Mouse (Mus musculus) E14TG2a.4 (cell line): ENCODE results near the gene Tada1.

Experiments
- H3K27me3 ChIP-seq: 2 replicates; pipeline ENCODE4 v1.6.1; 2014; ENCODE audit warnings: low read length, control low read depth; ENCODE audit not compliant: insufficient read depth
- H3K36me3 ChIP-seq: 2 replicates; pipeline ENCODE4 v1.6.1; 2014; ENCODE audit warnings: low read length, control low read depth; ENCODE audit not compliant: insufficient read depth
- H3K4me1 ChIP-seq: replicated peaks from 2 replicates; pipeline ENCODE4 v1.6.1; 2014; ENCODE audit warnings: low read depth, low read length, control low read depth
- H3K4me3 ChIP-seq: replicated peaks from 2 replicates; pipeline ENCODE4 v1.5.1; 2014; ENCODE audit warnings: mild to moderate bottlenecking, low read length
- H3K9me3 ChIP-seq: 2 replicates; pipeline ENCODE4 v1.6.1; 2014; ENCODE audit warnings: low read length, control low read depth
- CTCF ChIP-seq: conservative IDR thresholded peaks from 2 replicates; pipeline ENCODE4 v1.5.1; 2014; ENCODE audit warnings: low read length
- NANOG ChIP-seq: IDR thresholded peaks from 2 replicates; pipeline ENCODE4 v1.6.1; 2014; ENCODE audit warnings: borderline replicate concordance, low read length, mixed read lengths
- POU5F1 ChIP-seq: IDR thresholded peaks from 2 replicates; pipeline ENCODE4 v1.6.1; 2014; ENCODE audit warnings: low read length, borderline replicate concordance

The Tada1 gene

DNA sequence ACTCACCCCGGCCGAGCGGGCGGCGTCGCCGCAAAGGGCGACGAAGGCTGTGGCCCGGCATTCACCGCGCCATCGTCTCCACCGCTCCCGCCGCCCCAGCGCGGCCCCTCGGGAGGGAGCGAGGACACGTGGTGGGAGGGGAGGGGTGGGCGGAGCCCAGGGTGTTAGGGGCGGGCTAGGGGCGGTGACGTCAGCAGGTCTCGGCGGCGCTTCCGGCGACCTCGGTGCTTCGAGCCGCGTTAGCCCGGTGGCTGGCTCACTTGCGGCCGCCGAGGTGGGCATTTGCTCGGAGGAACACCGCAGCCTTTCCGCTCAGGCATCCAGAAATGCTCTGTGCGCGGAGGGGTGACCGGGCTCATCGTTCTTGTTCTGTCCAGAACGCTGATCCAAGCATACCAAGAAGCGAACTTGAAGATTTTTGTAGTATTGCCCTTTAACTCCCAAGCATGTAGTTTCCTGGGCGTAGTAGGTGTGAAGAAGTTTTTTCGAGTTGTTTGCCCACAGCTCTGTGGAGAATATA, 30.9 kb downstream of the Tada1 start, which contains the start of gene Pogk:
TSS of gene Pogk (minus strand) at position 163 of the 520 bp plus-strand sequence.
- Histone ChIP-seq H3K36me3 (no peaks in the 10 kb centered on the region), H3K9me3 (peaks cover 35% of the 10 kb centered on the region), H3K4me3 (peak within 1 kb of the TSS; percentile 70), H3K4me1 (peaks cover 4% of the 10 kb centered on the region; the same call in 1 of the 2 replicates), H3K27me3 (peaks cover 80% of the 10 kb centered on the region)
- no peak for TF ChIP-seq POU5F1

DNA sequence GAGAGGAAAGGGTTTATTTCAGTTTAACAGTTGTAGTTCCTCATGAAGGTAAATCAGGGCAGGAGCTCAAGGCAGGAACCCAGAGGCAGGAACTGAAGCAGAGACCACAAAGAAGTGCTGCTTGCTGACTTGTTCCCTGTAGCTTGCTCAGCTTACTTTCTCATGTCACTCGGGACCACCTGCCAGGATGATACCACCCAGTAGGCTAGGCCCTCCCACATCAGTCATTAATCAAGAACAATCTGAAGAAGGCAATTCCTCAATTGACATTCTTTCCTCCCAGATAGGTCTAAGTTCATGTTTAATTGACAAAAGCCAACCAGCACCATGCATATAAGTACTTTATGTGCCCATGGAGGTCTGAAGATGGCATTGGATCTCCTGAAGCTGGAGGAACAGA, 32.6 kb downstream of the Tada1 start:
- Histone ChIP-seq H3K27me3 (peaks cover 65% of the 10 kb centered on the region), H3K36me3 (no peaks in the 10 kb centered on the region), H3K4me1 (peaks cover 4% of the 10 kb centered on the region; the same call in 1 of the 2 replicates), H3K4me3 (no peak overlapping the region), H3K9me3 (peaks cover 35% of the 10 kb centered on the region)
- TF ChIP-seq NANOG (no peak), POU5F1 (no peak), CTCF (no peak)

DNA sequence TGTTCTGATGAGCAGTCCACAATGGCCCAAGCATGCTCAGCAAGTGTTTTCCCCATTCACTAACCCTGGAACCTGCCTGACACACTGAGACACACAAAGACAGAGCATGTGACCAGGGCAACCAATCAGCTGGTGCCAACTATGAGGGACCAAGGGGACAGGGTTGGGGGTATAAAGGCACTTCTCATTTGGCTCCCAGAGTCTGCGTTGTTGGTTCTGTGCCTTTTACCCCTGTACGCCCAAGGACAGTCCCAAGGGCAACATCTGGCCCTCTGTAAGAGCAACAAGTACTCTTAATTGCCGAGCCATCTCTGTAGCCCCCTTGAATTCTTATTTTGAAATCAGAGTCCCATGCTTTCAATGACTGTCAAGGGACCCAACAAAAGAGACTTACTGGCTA, 33.4 kb downstream of the Tada1 start:
- Histone ChIP-seq H3K36me3 (no peaks in the 10 kb centered on the region), H3K4me1 (peaks cover 4% of the 10 kb centered on the region; the same call in 1 of the 2 replicates), H3K9me3 (peaks cover 35% of the 10 kb centered on the region), H3K27me3 (peaks cover 59% of the 10 kb centered on the region), H3K4me3 (no peak overlapping the region)
- TF ChIP-seq CTCF: no peak
- no peak for TF ChIP-seq NANOG
- no peak for TF ChIP-seq POU5F1

DNA sequence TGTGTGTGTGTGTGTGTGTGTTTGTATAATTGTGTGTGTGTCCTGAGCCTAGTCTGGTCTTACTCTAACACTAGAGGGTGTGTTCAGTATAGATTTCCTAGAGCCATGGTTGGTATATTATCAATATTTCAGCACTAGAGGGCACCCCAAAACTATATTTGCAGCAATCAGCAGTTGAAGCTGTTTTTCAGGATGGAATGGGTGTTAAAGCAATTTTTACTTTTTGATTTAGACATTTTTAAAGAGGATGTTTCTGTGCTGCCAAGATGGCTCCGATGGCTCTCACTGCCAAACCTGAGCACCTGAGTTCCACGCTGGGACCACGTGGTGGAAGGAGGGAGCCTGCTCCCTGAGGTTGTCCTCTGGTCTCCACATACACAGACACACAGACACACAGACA, 50.2 kb downstream of the Tada1 start:
- TF ChIP-seq POU5F1 (no peak), CTCF (no peak), NANOG (no peak)
- Histone ChIP-seq H3K4me1 (no peaks in the 10 kb centered on the region), H3K9me3 (no peaks in the 10 kb centered on the region)

DNA sequence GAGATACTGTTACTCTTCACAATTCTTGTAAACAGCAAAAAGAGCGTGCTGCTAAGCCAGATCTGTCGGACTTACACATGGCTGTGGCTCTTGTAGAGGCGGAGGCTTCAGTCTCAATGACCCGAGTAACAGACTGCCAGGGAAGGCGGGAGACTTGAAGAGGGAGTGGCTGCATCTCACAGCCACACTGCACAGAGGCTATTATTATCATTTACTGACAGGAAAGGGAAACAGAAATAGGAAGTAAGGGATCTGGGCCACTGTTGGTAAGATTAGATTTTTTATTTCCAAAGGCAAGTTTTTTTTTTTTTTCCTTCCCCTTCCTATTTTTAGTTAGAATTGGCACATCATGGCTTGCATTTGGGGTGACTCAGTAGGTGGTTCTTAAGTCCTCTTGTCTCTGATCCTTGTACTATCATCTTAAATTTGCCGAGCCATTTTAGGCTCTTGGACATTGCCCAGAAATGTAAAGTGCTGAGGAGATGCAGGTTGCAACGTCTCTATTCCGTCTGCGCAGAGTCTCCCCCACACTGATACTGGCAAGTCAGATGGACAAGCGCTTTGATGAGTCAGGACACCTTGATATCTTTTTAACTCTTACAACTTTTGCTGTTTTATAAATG, 51.0 kb downstream of the Tada1 start:
- Histone ChIP-seq H3K27me3 (no peaks in the 10 kb centered on the region), H3K9me3 (no peaks in the 10 kb centered on the region), H3K36me3 (no peaks in the 10 kb centered on the region), H3K4me1 (no peaks in the 10 kb centered on the region), H3K4me3 (no peak overlapping the region)
- TF ChIP-seq NANOG: no peak
- TF ChIP-seq CTCF: no peak
- TF ChIP-seq POU5F1: no peak

More for the DNA sequence above, 50.2 kb downstream of the Tada1 start:
- H3K4me3 ChIP-seq: no peak overlapping the region
- no peaks in the 10 kb centered on the region for H3K27me3 ChIP-seq
- H3K36me3 ChIP-seq: no peaks in the 10 kb centered on the region

DNA sequence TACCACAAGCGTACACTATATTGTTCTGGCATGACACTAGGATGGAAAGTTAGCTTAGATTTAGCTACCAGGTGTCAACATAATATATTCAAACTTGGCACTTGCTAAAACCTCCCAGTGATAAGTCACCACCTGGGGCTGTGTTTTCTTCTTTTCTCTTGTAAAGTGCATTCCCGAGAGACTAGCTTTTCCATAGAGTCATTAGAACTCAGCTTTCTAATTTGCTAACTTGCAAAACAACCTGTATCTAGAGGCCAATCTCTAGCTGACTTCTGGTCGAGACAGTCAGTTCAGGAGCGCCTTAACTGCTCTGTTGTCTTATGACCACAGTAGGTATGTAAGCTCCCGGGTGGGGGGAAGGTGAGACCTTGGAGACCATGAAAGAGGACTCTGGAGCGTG, 60.5 kb downstream of the Tada1 start:
- Histone ChIP-seq H3K4me1 (no peaks in the 10 kb centered on the region), H3K36me3 (no peaks in the 10 kb centered on the region), H3K9me3 (no peaks in the 10 kb centered on the region), H3K27me3 (no peaks in the 10 kb centered on the region), H3K4me3 (no peak overlapping the region)
- TF ChIP-seq POU5F1 (no peak), CTCF (no peak), NANOG (no peak)

DNA sequence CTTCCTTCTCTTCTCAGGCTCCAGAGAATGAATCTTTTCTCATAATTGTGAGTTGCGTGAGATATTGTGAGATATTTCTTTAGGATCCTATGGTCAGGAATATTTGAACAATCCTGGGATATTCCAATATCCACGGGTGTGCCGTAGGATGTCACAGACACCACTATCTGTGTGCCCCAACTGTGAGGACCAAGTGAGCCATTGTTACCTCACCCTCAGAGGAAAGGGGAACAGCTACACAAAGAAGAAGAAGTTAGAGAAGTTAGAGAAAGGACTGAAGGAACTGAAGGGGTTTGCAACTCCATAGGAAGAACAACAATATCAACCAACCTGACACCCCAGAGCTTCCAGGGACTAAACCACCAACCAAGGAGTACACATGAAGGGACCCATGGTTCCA, 63.1 kb downstream of the Tada1 start:
- H3K36me3 ChIP-seq: no peaks in the 10 kb centered on the region
- H3K27me3 ChIP-seq: no peaks in the 10 kb centered on the region
- H3K4me1 ChIP-seq: no peaks in the 10 kb centered on the region
- no peak overlapping the region for H3K4me3 ChIP-seq
- TF ChIP-seq CTCF (no peak), NANOG (no peak), POU5F1 (no peak)
- H3K9me3 ChIP-seq: no peaks in the 10 kb centered on the region
